Mouse (Mus musculus) common myeloid progenitor, adult 5-6 weeks (primary cell): ENCODE data around the gene Cul4b. TPM values are rescaled to one million over a fixed set of nuclear protein-coding genes. Genes with fewer than 3 reads are reported as not detected.

Source experiments
- total RNA-seq: library from RNA; stranded (forward); fragments of 200-1000, 187-1606 nt; gene quantifications from 2 replicates; pipeline ENCODE4 v1.2.3, GENCODE M21; 2017

Cul4b gene
- total RNA-seq, 1 experiment from 2014 or later = 65.5 TPM

Other genes with a start within 250 kb of the Cul4b start
- 102 and 106 TPM in 2 replicates for gene Lamp2, start 119.7 kb downstream of the Cul4b start, total RNA-seq
- 48.8 and 50.3 TPM in 2 replicates for gene Mcts1, start 24.4 kb upstream of the Cul4b start, total RNA-seq
- 26.7 and 38.4 TPM in 2 replicates for gene C1galt1c1, start 58.9 kb upstream of the Cul4b start, total RNA-seq
- 1.1 and 3.2 TPM in 2 replicates for gene 6030498E09Rik, start 196.5 kb upstream of the Cul4b start, total RNA-seq